Mouse (Mus musculus): ENCODE measurements around the gene Tmcc2.

DNA sequence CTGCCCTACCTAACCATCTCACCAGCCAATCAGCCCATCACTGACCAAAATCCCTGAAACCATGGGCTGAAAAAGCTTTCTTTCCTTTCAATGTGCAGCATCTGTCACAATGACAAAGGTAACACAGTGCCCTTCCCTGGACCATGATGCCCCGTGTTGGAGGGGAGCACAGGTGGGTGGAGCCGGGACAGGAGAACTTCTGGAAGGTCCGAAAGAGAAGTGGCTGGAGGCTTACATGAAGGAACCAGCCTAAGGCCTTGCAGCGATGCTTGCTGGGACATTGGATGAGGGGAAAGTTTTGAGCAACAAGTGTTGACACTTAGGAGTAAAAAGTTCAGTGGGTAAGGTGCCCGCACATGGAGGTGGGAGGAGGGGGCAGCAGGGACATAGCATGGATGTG, 42.7 kb downstream of the Tmcc2 start:
- TF ChIP-seq POLR2A (IDR thresholded peaks at IDR 0.05; ENCODE audit: insufficient read length, low read depth) (no peak), USF1 (IDR thresholded peaks at IDR 0.05; ENCODE audit: low read depth) (no peak), TCF3 (IDR thresholded peaks at IDR 0.05; ENCODE audit: insufficient read length, low read depth) (no peak), MYOG (IDR thresholded peaks at IDR 0.05; ENCODE audit: control insufficient read depth in 1 of 3, insufficient read depth in 1 of 3, insufficient read length in 2 of 3, low read depth in 2 of 3) (no peak), E2F4 (IDR thresholded peaks at IDR 0.05; ENCODE audit: insufficient read depth) (no peak), MAX (IDR thresholded peaks at IDR 0.05; ENCODE audit: low read depth) (no peak), TCF12 (IDR thresholded peaks at IDR 0.05; ENCODE audit: insufficient read depth, poor library complexity, severe bottlenecking) (no peak)
